Mouse (Mus musculus) heart, embryonic 15.5 days (tissue): ENCODE results near the gene Cyfip1. TPM values are rescaled to one million over a fixed set of nuclear protein-coding genes. Genes with fewer than 3 reads are reported as not detected.

Source experiments
- polyA plus RNA-seq: library from polyadenylated mRNA; unstranded; fragments of >200 nt; fragmentation: Nextera tagmentation; extraction: Ambion mirVana; gene quantifications from 2 replicates; pipeline ENCODE4 v1.2.1, GENCODE M21; 2015

Cyfip1 gene
- polyA plus RNA-seq, 1 experiment from 2014 or later = 45.2 TPM

Other genes with a start within 250 kb of the Cyfip1 start
- 0.11 and 0.27 TPM in 2 replicates for gene Siglech, start 73.6 kb upstream of the Cyfip1 start, polyA plus RNA-seq
- gene Tubgcp5, start 47.6 kb upstream of the Cyfip1 start, polyA plus RNA-seq = 15.7 and 19.9 TPM in 2 replicates
- 27.9 and 32.0 TPM in 2 replicates for gene Nipa2, start 120.7 kb downstream of the Cyfip1 start, polyA plus RNA-seq
- gene Nipa1, start 178.2 kb downstream of the Cyfip1 start, polyA plus RNA-seq = 4.1 and 5.4 TPM in 2 replicates
- 15.9 and 16.4 TPM in 2 replicates for gene Herc2, start 208.5 kb downstream of the Cyfip1 start, polyA plus RNA-seq